Mouse (Mus musculus): Measurements from ENCODE around the gene Dbndd1.
"Not testable (repeated sequence)": the region's sequence is repeated elsewhere in the genome, so short reads cannot be mapped to it uniquely, and the experiment has no call there.

The Dbndd1 gene

GRCm38 (mm10) chr8:123514781-123515539, at the start of gene Dbndd1:
TSS of gene Dbndd1 (minus strand) at chr8:123515463.
- DNase-seq (ENCODE audit: low read depth, low spot score) = peak; percentile 82

GRCm38 (mm10) chr8:123564221-123564620, 49.0 kb upstream of the Dbndd1 start:
- DNase-seq (ENCODE audit: low read depth, low spot score) = peak; percentile 16

GRCm38 (mm10) chr8:123537641-123538040, 22.4 kb upstream of the Dbndd1 start:
- DNase-seq (ENCODE audit: low read depth, low spot score) = not testable (repeated sequence)

- no peak for DNase-seq (ENCODE audit: low read depth, low spot score)
Observed at GRCm38 (mm10) chr8:123536990-123537380, 21.7 kb upstream of the Dbndd1 start.

- DNase-seq (ENCODE audit: low read depth, low spot score) = no peak
Observed at GRCm38 (mm10) chr8:123536242-123536989, 21.2 kb upstream of the Dbndd1 start.

GRCm38 (mm10) chr8:123527720-123528489, 12.6 kb upstream of the Dbndd1 start:
- no peak for DNase-seq (ENCODE audit: low read depth, low spot score)

- DNase-seq (ENCODE audit: low read depth, low spot score) = not testable (repeated sequence)
Observed at GRCm38 (mm10) chr8:123520048-123520447, 4.8 kb upstream of the Dbndd1 start.

GRCm38 (mm10) chr8:123518667-123519066, 3.4 kb upstream of the Dbndd1 start, which contains the start of gene Gas8:
TSS of gene Gas8 (plus strand) at chr8:123518834.
- DNase-seq (ENCODE audit: low read depth, low spot score) = peak; percentile 97

GRCm38 (mm10) chr8:123518172-123518571, 2.9 kb upstream of the Dbndd1 start:
- DNase-seq (ENCODE audit: low read depth, low spot score) = no peak

- DNase-seq (ENCODE audit: low read depth, low spot score) = no peak
Observed at GRCm38 (mm10) chr8:123516596-123516995, 1.3 kb upstream of the Dbndd1 start.

- no peak for DNase-seq (ENCODE audit: low read depth, low spot score)
Observed at GRCm38 (mm10) chr8:123515540-123515897, 256 bp upstream of the Dbndd1 start.

- DNase-seq (ENCODE audit: low read depth, low spot score) = no peak
Observed at GRCm38 (mm10) chr8:123514136-123514535, 1.1 kb downstream of the Dbndd1 start.

GRCm38 (mm10) chr8:123510819-123511218, 4.4 kb downstream of the Dbndd1 start:
- no peak for DNase-seq (ENCODE audit: low read depth, low spot score)

GRCm38 (mm10) chr8:123507153-123507552, 8.1 kb downstream of the Dbndd1 start:
- DNase-seq (ENCODE audit: low read depth, low spot score) = no peak

GRCm38 (mm10) chr8:123505695-123506094, 9.6 kb downstream of the Dbndd1 start:
- DNase-seq (ENCODE audit: low read depth, low spot score) = no peak

- no peak for DNase-seq (ENCODE audit: low read depth, low spot score)
Observed at GRCm38 (mm10) chr8:123505267-123505666, 10.0 kb downstream of the Dbndd1 start.

GRCm38 (mm10) chr8:123504591-123505195, 10.6 kb downstream of the Dbndd1 start:
- peak; percentile 63 for DNase-seq (ENCODE audit: low read depth, low spot score)

- DNase-seq (ENCODE audit: low read depth, low spot score) = peak; percentile 62
Observed at GRCm38 (mm10) chr8:123503801-123504467, 11.3 kb downstream of the Dbndd1 start.

- DNase-seq (ENCODE audit: low read depth, low spot score) = no peak
Observed at GRCm38 (mm10) chr8:123502192-123502591, 13.1 kb downstream of the Dbndd1 start.

- no peak for DNase-seq (ENCODE audit: low read depth, low spot score)
Observed at GRCm38 (mm10) chr8:123499556-123499955, 15.7 kb downstream of the Dbndd1 start.

- DNase-seq (ENCODE audit: low read depth, low spot score) = no peak
Observed at GRCm38 (mm10) chr8:123498963-123499362, 16.3 kb downstream of the Dbndd1 start.
